Mouse (Mus musculus): ENCODE data around the gene Filip1l.

Gene Filip1l

GRCm38 (mm10) chr16:57482264-57482663 is 129.4 kb downstream of the Filip1l start:
- DNase-seq (ENCODE audit: extremely low spot score, low spot score): no peak

GRCm38 (mm10) chr16:57482911-57483310 is 130.0 kb downstream of the Filip1l start:
- DNase-seq (ENCODE audit: extremely low spot score, low spot score): no peak

GRCm38 (mm10) chr16:57483503-57483902 is 130.6 kb downstream of the Filip1l start:
- DNase-seq (ENCODE audit: extremely low spot score, low spot score): no peak

GRCm38 (mm10) chr16:57484043-57484795 is 131.3 kb downstream of the Filip1l start:
- peak; percentile 19 for DNase-seq (ENCODE audit: extremely low spot score, low spot score)

- DNase-seq (ENCODE audit: extremely low spot score, low spot score): no peak
These were observed 132.4 kb downstream of the Filip1l start for GRCm38 (mm10) chr16:57485265-57485664.

- DNase-seq (ENCODE audit: extremely low spot score, low spot score): no peak
These were observed 133.4 kb downstream of the Filip1l start for GRCm38 (mm10) chr16:57486266-57486665.

GRCm38 (mm10) chr16:57488661-57489060 is 135.8 kb downstream of the Filip1l start:
- DNase-seq (ENCODE audit: extremely low spot score, low spot score): no peak

- no peak for DNase-seq (ENCODE audit: extremely low spot score, low spot score)
These were observed 137.8 kb downstream of the Filip1l start for GRCm38 (mm10) chr16:57490691-57491090.

GRCm38 (mm10) chr16:57491853-57492252 is 139.0 kb downstream of the Filip1l start:
- DNase-seq (ENCODE audit: extremely low spot score, low spot score): no peak

GRCm38 (mm10) chr16:57495476-57496203 is 142.7 kb downstream of the Filip1l start:
- no peak for DNase-seq (ENCODE audit: extremely low spot score, low spot score)

GRCm38 (mm10) chr16:57496437-57497173 is 143.7 kb downstream of the Filip1l start:
- DNase-seq (ENCODE audit: extremely low spot score, low spot score): no peak

GRCm38 (mm10) chr16:57500851-57501250 is 148.0 kb downstream of the Filip1l start:
- DNase-seq (ENCODE audit: extremely low spot score, low spot score): no peak

- DNase-seq (ENCODE audit: extremely low spot score, low spot score): no peak
These were observed 149.3 kb downstream of the Filip1l start for GRCm38 (mm10) chr16:57502230-57502629.

GRCm38 (mm10) chr16:57502761-57503160 is 149.9 kb downstream of the Filip1l start:
- DNase-seq (ENCODE audit: extremely low spot score, low spot score): no peak

GRCm38 (mm10) chr16:57504728-57505127 is 151.8 kb downstream of the Filip1l start:
- no peak for DNase-seq (ENCODE audit: extremely low spot score, low spot score)

- DNase-seq (ENCODE audit: extremely low spot score, low spot score): no peak
These were observed 153.2 kb downstream of the Filip1l start for GRCm38 (mm10) chr16:57506133-57506532.

- no peak for DNase-seq (ENCODE audit: extremely low spot score, low spot score)
These were observed 155.5 kb downstream of the Filip1l start for GRCm38 (mm10) chr16:57508351-57508750.

- DNase-seq (ENCODE audit: extremely low spot score, low spot score): no peak
These were observed 156.2 kb downstream of the Filip1l start for GRCm38 (mm10) chr16:57509099-57509498.

GRCm38 (mm10) chr16:57513562-57513961 is 160.7 kb downstream of the Filip1l start:
- DNase-seq (ENCODE audit: extremely low spot score, low spot score): no peak

- DNase-seq (ENCODE audit: extremely low spot score, low spot score): no peak
These were observed 161.5 kb downstream of the Filip1l start for GRCm38 (mm10) chr16:57514371-57514770.

GRCm38 (mm10) chr16:57515636-57516035 is 162.7 kb downstream of the Filip1l start:
- no peak for DNase-seq (ENCODE audit: extremely low spot score, low spot score)

- no peak for DNase-seq (ENCODE audit: extremely low spot score, low spot score)
These were observed 172.2 kb downstream of the Filip1l start for GRCm38 (mm10) chr16:57525046-57525445.

Measured in neural tube, embryonic 10.5 days (tissue).